Mouse (Mus musculus) CH12.LX (cell line): ENCODE measurements at regions not wholly inside any gene's neighbourhood (a gene's known extent, or its start where the extent isn't known, plus 50 kb on each side); places are given as distances from the start of the nearest gene placed in this dataset.

Source experiments
- CTCF ChIP-seq, 2 experiments: IDR thresholded peaks in 1 of 2; conservative IDR thresholded peaks in 1 of 2; 2 replicates each; pipeline ENCODE4 v1.5.1; 2011 to 2012; ENCODE audit warnings: low read depth in 2 of 2, low read length in 2 of 2, improper control_type of control experiment in 1 of 2, inconsistent platforms in 1 of 2, mild to moderate bottlenecking in 1 of 2, moderate library complexity in 1 of 2
- ETS1 ChIP-seq: conservative IDR thresholded peaks from 2 replicates; pipeline ENCODE4 v1.6.1; 2012; ENCODE audit warnings: low read depth, mild to moderate bottlenecking, inconsistent platforms, low read length, improper control_type of control experiment, moderate library complexity
- HCFC1 ChIP-seq: IDR thresholded peaks from 2 replicates; pipeline ENCODE4 v1.6.1; 2012; ENCODE audit warnings: low read depth, mild to moderate bottlenecking, inconsistent platforms, low read length, improper control_type of control experiment
- JUND ChIP-seq: conservative IDR thresholded peaks from 2 replicates; pipeline ENCODE4 v1.6.1; 2011; ENCODE audit warnings: low read depth, low read length, improper control_type of control experiment
- MXI1 ChIP-seq: IDR thresholded peaks from 2 replicates; pipeline ENCODE4 v1.6.1; 2011; ENCODE audit warnings: mild to moderate bottlenecking, low read depth, low read length, improper control_type of control experiment
- PAX5 ChIP-seq: IDR thresholded peaks from 2 replicates; pipeline ENCODE4 v1.6.1; 2012; ENCODE audit warnings: low read length, inconsistent platforms, mixed read lengths
- POLR2A ChIP-seq: IDR thresholded peaks from 2 replicates; pipeline ENCODE4 v1.6.1; 2011; ENCODE audit warnings: low read depth, mild to moderate bottlenecking, improper control_type of control experiment, low read length
- POLR2AphosphoS2 ChIP-seq: IDR thresholded peaks from 2 replicates; pipeline ENCODE4 v1.6.1; 2011; ENCODE audit warnings: low read depth, low read length, improper control_type of control experiment
- TBP ChIP-seq: conservative IDR thresholded peaks from 2 replicates; pipeline ENCODE4 v1.6.1; 2011; ENCODE audit warnings: low read depth, low read length, improper control_type of control experiment
- USF1 ChIP-seq: IDR thresholded peaks from 2 replicates; pipeline ENCODE4 v1.6.1; 2014; ENCODE audit warnings: low read depth, mild to moderate bottlenecking, inconsistent platforms, low read length, improper control_type of control experiment
- USF2 ChIP-seq: conservative IDR thresholded peaks from 2 replicates; pipeline ENCODE4 v1.6.1; 2011; ENCODE audit warnings: low read depth, low read length, improper control_type of control experiment
- ZC3H11A ChIP-seq: IDR thresholded peaks from 2 replicates; pipeline ENCODE4 v1.6.1; 2012; ENCODE audit warnings: low read depth, mild to moderate bottlenecking, inconsistent platforms, low read length, improper control_type of control experiment
- ZMIZ1 ChIP-seq: IDR thresholded peaks from 2 replicates; pipeline ENCODE4 v1.6.1; 2012; ENCODE audit warnings: low read depth, mild to moderate bottlenecking, inconsistent platforms, low read length, improper control_type of control experiment

DNA sequence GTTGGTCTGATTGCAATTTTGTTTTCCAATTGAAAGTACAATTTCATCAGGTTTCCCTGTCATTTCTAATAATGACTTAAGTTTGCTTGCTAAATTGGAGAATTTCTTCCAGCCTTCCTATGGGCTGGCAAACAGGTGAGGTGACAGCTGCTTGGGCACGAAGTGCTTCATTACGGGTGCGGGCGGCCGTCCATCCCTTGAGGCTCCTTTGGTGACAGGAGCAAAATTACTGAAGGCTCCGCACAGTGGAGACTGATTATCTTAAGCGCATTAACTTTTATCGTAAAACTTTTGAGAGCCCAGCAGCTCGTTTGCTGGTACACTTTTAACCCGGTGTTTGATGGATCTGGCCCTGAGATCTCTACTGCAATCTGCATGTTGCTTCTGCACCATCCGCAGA is 134.3 kb upstream of the Irx1 start:
- TF ChIP-seq MXI1 (no peak), CTCF (conservative IDR thresholded peaks at IDR 0.05 in 1 of 2, IDR thresholded peaks at IDR 0.05 in 1 of 2; ENCODE audit: low read depth in 2 of 2, low read length in 2 of 2) (no peak), ETS1 (no peak), POLR2AphosphoS2 (no peak), ZMIZ1 (no peak), TBP (no peak), USF1 (no peak), ZC3H11A (no peak), POLR2A (no peak), PAX5 (no peak), USF2 (no peak), JUND (no peak), HCFC1 (no peak)
